Mouse (Mus musculus): ENCODE measurements around the gene Nolc1.

Nolc1 gene

GRCm38 (mm10) chr19:46075616-46076607 lies at the start of gene Nolc1:
Nolc1 (plus strand) TSS chr19:46075863.
- peak; percentile 97 for DNase-seq (ENCODE audit: low read depth, low spot score)

GRCm38 (mm10) chr19:46026567-46026966 lies 49.1 kb upstream of the Nolc1 start:
- DNase-seq (ENCODE audit: low read depth, low spot score), result no peak

GRCm38 (mm10) chr19:46028747-46029320 lies 46.8 kb upstream of the Nolc1 start:
- DNase-seq (ENCODE audit: low read depth, low spot score), result no peak

- DNase-seq (ENCODE audit: low read depth, low spot score), result no peak
Measured at GRCm38 (mm10) chr19:46029652-46030051, 46.0 kb upstream of the Nolc1 start.

- DNase-seq (ENCODE audit: low read depth, low spot score), result no peak
Measured at GRCm38 (mm10) chr19:46030196-46030983, 45.3 kb upstream of the Nolc1 start.

GRCm38 (mm10) chr19:46031689-46032432 lies 43.8 kb upstream of the Nolc1 start:
- no peak for DNase-seq (ENCODE audit: low read depth, low spot score)

- DNase-seq (ENCODE audit: low read depth, low spot score), result no peak
Measured at GRCm38 (mm10) chr19:46032731-46033510, 42.7 kb upstream of the Nolc1 start.

GRCm38 (mm10) chr19:46033911-46034310 lies 41.8 kb upstream of the Nolc1 start:
- DNase-seq (ENCODE audit: low read depth, low spot score), result no peak

- DNase-seq (ENCODE audit: low read depth, low spot score), result no peak
Measured at GRCm38 (mm10) chr19:46035971-46036370, 39.7 kb upstream of the Nolc1 start.

- DNase-seq (ENCODE audit: low read depth, low spot score), result no peak
Measured at GRCm38 (mm10) chr19:46036477-46037242, 39.0 kb upstream of the Nolc1 start.

- no peak for DNase-seq (ENCODE audit: low read depth, low spot score)
Measured at GRCm38 (mm10) chr19:46037243-46037924, 38.3 kb upstream of the Nolc1 start.

- no peak for DNase-seq (ENCODE audit: low read depth, low spot score)
Measured at GRCm38 (mm10) chr19:46037925-46038850, 37.5 kb upstream of the Nolc1 start.

GRCm38 (mm10) chr19:46038851-46039260 lies 36.8 kb upstream of the Nolc1 start:
- no peak for DNase-seq (ENCODE audit: low read depth, low spot score)

GRCm38 (mm10) chr19:46039478-46039877 lies 36.2 kb upstream of the Nolc1 start:
- DNase-seq (ENCODE audit: low read depth, low spot score), result peak; percentile 78

GRCm38 (mm10) chr19:46040149-46040902 lies 35.3 kb upstream of the Nolc1 start:
- no peak for DNase-seq (ENCODE audit: low read depth, low spot score)

- no peak for DNase-seq (ENCODE audit: low read depth, low spot score)
Measured at GRCm38 (mm10) chr19:46041299-46041932, 34.2 kb upstream of the Nolc1 start.

Data from retina, postnatal 7 days (tissue).